Mouse (Mus musculus) layer of hippocampus, postnatal 25 days (tissue): Measurements from ENCODE around the gene Ficd. TPM values are rescaled to one million over a fixed set of nuclear protein-coding genes. Genes with fewer than 3 reads are reported as not detected.

Experiments
- DNase-seq, 2 experiments: peaks; one replicate each; pipeline ENCODE4 v3.0.0; 2022; ENCODE audit warnings: mixed read lengths in 2 of 2, low spot score in 1 of 2; ENCODE audit errors: extremely low spot score in 1 of 2
- total RNA-seq, 2 experiments: library from RNA; stranded (reverse); gene quantifications; 2 replicates each; pipeline ENCODE4 v1.2.3; 2021

Gene Ficd
- 10 to 100 TPM; 12.8 to 13.1 TPM for total RNA-seq

DNA sequence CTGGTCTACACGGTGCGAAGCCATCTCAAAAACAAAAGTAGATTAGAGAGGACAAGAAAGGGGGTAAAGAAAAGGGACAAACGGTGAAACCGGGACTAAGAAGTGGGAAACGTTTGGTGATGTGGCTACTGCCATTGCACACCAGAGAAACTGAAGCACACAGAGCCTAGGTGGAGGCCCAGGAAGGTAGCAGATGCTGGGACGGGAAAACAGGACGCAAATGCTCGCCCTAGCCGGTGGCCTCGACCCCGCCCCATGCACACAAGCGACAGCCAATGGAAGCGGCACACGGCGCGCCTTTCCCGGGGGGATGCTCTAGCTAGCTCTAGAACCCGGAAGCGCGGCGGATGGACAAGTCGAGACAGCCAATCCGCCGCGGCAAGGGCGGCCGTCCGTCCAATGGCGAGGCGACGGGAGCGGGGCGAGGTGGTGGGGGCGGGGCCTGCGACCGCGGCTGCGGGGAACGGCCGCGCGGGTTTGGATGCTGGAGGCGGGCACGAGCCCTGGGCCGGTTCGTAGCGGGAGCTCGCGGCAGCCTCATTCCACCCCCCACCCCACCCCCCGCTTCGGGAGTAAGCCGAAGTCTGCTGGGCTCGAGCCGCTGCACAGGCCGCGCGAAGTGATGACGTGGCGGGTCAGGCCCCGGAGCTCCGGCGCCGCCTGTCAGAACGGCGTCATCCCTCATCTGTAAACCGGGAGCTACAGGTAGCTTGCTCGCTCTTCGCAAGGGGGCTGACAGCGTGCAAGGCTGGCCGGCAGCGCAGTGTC lies at the start of gene Ficd:
Gene Ficd (plus strand): TSS at position 459 of the 768 bp plus-strand sequence.
- DNase-seq: peak; percentile 78 to 85

DNA sequence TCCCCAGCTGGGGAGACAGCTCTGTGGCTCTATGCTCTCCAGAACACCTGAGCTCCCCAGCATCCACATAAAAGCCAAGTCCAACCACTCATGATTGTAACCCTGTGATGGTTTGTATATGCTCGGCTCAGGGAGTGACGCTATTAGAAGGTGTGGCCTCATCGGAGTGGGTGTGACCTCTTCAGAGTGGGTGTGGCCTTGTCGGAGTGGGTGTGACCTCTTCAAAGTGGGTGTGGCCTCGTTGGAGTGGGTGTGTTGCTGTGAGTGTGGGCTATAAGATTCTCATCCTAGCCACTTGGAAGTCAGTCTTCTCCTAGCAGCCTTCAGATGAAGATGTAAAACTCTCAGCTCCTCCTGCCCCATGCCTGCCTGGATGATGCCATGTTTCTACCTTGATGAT lies 48.1 kb upstream of the Ficd start:
- no peak for DNase-seq

DNA sequence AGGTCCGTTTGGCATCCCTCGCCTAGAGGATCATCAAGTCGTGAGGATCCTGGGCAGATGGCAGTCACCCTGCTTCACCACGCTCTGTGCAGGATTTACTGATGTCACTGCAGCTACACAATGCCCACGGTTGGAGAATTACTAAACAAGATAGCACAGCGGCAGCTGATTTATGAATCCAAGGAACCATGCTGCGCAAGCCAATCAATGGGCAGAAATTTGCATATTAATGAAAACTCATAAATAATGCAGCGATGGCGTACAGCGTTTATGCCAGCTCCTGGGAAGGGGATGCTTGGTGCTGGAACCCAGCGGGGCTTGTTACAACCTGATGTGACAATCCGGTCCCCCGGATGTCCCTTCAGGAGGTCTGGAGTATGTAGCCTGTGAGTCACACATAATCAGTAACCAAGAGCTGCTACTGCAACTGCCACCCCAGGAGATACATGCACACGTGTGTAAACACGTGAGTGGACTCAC lies 45.5 kb upstream of the Ficd start:
- DNase-seq: peak in 1 of 2 experiments; percentile 8

DNA sequence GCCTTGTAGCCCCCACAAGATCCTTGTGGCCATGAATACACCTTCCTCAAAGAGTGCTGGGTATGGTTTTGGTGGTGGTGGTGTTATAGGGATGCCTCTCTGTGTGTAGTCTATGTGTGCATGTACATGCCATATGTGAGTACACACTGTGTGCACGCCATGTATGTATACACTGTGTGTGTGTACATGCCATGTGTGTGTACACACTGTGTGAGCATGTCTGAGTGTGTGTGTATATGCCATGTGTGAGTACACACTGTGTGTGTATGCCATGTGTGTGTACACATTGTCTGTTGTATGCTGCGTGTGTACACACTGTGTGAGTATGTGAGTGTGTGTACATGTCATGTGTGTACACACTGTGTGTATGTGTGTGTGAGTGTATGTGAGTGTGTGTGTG lies 44.7 kb upstream of the Ficd start:
- DNase-seq: no peak

DNA sequence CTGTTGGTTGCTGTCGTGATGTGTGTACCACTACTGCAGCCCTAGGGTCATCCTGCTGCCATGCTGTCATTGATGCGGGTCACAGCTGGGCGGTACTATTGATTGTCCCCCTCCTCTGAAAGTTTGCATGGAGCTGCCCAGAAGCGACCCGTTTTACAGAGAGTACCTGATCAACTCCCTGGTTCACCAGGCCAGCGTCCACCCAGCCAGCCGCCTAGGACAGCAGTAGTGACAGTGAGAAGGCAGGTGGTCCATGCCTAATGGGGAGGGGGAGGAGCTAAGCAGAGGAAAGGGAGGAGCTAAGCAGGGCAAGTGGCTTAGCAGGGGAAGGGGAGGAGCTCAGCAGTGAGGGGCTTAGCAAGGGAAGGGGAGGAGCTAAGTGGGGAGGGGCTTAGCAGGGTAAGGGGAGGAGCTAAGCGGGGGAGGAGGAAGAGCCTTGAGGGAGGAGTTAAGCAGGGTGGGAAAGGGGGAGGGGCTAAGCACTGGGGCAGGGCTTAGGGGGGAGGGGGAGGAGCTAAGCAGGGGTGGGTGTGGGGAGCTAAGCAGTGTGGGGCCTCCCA lies 42.3 kb upstream of the Ficd start:
- no peak for DNase-seq

DNA sequence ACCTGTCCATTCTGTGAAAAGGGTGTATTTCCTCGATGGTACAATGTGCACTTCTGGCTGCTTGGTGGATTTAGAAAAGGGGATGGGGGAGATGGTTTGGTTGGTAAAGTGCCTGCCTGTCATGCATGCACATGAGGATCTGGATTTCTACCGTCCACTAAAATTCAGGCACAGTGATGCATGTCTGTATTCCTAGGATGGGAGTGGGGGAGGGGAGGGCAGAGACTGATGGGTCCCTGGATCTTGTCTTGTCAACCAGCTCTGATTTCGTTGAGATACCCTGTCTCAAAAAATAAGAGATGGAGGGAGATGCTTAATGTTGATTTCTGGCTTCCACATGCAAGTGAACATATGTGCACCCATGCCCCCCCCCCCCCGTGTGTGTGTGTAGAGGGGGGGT lies 41.6 kb upstream of the Ficd start:
- DNase-seq: no peak

DNA sequence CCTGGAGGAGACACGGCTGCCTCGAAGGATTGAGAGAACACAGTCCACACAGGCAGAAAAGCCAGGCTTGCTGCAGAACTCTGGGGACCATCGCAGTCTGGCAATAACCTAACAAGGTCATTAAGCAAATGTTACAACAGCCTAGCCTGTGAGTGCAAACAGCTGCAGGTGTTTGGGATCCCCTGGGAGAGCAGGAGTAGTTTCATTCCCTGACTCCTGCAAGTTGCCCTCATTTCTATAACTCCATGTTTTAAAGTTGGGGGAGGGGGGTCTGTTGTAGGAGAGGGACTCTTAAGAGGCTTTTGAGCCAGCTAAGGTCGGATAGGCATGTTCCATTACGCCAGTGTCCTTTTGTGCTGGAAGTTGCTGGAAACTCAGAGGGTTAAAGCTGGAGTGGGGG lies 41.2 kb upstream of the Ficd start:
- no peak for DNase-seq

DNA sequence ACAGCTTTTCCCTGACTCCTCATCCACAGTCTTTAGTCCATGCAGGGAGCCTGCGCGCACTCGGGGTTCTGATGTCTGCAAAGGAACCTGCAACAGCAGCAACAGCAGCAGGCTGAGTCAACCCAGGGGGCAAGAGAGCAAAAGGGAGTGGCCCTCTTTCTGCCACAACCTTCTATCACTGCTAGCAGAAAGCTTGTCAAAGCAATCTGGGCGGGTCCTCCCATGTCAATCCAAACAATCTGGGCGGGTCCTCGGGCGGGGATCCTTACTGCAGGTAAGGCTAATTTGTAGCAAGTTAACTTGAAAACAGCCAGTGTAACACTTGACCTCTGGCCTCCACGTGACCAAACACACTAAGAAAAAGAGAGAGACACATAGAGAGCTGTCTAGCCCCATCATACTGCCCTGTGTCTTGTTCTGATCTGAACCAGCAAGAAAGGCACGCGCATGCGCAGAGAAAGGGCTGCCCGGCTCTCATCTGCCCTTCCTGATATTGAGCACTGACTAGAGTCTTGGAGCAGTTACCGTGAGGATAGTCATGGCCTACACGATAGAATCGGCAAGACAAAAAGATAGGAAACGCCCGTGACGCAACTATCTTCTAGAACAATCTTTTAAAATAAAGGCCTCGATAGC lies 35.1 kb upstream of the Ficd start:
- DNase-seq: no peak

DNA sequence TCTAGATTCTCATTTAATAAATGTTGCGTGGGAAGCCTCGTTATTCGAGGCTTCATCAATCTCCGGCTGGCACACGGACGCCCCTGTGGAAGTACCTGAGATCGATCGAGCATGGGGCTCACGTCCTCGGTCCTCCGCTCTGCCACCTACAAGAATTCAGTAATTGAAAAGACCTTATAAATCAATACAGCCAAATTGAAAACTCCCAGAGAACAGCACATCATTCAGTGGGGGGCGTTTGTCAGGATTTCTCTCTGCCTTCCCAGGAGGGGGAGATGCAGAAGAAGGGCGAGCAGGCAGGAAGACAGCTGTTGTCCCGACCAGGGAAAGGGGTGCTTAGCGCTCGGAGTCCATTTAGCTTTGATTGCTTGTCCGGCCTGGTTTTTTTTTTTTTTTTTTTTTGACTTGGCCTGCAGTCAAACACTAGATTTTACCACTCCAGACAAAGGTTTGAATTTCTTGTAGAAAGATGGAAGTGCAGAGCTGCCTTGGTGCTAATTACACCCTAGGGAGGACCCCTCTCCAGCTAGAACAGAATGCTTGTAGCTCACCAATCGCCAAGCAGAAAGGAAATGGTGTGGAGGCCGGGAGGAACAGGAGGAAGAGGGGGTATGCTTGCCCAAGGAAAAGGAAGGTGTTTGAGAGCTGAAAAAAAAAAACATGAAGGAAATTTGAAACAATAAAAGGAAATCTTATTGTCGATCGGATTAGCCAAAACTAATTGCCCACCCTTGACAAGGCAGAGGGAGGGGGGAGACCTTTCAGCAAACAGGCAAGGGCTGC lies 31.6 kb upstream of the Ficd start:
- no peak for DNase-seq

DNA sequence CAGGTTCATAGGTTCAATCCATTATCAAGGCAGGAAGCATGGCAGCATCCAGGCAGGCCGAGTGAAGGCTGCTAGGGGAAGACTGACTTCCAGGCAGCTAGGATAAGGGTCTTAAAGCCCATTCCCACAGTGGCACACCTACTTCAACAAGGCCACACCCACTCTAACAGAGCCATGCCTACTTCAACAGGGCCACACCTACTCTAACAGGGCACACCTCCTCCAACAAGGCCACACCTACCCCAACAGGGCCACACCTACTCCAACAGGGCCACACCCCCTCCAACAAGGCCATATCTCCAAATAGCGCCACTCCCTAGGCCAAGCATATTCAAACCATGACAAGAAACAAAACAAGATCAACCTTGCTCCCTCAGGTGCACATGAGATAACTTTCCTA lies 22.7 kb upstream of the Ficd start:
- no peak for DNase-seq

DNA sequence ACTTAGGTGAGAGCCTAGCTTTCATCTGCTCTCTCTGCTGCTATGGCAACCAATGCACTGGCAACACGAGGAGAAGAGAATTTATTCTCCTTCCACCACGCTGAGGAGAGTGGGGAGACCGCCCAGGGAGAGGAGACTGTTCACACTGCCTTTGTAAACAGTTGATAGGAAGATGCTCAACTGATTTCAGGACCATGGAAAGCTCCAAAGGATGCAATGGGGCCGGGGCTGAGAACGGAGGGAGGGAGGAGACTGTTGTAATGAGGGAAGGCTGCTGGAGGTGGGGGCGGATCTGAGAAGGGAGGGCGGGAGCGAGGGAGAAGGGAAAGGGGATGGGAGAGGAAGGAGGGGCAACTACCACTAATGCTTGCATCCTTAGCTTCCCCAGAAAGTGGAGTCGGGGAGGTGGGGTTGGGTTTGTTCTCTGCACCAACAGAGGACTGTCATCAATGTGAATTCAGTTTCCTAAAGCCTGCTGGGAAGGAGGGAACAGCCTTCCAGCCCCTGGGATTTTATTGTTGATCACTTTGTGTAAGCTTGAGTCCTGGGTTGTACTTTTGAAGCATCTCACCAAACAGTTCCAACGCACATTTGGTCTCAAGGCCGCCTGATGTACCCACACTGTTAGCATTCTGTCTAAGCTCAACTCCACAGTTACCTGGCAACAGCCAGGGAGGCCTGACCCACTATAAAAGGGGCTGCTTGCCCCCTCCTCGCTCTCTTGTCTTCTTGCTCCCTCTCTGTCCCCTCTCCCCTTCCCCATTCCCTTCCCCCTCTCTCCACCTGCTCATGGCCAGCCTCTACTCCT lies 18.8 kb upstream of the Ficd start:
- DNase-seq: no peak

DNA sequence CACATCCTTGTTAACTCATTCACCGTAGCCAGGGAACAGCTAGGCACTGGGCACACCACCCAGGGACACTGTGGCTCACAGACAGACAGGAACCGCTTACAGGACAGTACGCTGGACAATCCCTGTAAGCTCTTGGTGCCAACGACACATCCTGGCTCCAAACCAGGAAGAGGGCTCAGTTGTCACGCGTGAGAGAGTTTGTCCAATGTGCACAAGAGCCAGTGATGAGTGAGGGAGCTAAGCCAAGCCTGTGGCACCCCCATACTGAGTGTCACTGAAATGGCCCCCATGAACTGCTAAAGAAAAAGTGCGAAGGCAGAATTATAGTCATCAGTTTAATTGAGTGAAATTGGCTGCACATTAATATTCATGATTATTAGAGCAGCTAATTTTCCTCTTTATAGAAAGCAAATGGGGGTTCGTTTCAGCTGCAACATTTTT lies 16.4 kb upstream of the Ficd start:
- no peak for DNase-seq

DNA sequence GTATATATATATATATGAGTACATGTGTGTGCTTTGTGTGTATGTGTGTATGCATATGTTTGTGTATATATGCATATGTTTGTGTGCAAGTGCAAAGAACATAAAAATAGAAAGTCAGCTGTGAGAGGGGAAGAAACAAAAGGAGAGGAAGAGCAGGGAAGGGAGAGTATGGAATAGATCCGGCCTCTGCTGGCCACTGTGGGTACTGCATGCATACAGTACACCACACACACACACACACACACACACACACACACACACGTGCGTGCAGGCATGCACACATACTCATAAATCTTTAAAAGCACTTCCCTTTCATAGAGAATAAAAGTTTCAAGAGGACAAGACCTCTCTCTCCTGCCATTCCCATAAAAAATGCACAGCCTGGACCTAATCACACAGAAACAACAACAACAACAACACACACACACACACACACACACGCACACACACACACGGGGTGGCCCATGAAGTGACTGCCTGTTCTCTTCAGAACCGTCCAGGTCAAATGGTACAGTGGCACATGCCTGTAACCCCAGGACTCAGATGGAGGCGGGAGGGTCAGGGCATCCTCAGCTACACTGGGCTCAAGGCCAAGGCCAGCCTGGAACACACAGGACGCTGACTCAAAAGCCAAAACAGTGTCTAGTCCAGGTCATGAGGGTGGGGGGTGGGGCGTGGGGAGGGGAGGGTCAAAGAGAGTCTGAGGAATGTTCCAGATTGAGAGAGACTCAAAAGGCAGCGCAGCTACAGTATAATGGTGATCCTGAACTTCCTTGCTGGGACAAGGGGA lies 13.2 kb upstream of the Ficd start:
- DNase-seq: no peak

DNA sequence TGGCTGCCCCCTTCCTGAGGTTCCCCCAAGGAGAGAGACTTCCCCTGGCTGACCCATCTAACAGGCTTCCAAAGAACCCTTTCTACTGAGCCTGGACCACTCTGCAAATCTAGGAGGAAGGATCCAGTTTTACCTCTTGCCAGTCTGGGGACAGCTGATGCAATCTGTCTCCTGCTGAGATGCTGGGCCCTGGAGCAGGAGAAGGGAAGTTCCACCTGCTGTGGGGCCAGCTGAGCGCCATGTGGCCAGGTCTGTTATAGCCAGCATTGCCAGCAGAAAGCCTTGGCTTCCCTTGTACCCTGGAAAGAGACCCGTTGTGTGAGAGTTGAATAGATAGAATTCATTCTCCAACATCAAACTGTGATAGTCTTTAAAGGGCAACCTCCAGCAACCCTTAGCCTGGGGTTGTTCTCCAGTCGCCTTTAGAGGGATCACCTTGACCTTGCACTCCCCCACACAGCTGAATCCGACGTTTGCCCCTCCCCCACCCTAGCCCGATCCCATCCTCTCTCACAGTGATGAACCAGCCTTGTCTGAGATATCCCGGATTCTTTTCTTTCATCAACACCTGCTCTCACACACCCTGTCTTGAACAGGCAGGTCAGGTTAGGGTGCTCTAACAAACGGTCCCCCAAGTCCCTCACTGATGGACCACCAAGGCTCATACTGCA lies 11.9 kb upstream of the Ficd start:
- DNase-seq: no peak

DNA sequence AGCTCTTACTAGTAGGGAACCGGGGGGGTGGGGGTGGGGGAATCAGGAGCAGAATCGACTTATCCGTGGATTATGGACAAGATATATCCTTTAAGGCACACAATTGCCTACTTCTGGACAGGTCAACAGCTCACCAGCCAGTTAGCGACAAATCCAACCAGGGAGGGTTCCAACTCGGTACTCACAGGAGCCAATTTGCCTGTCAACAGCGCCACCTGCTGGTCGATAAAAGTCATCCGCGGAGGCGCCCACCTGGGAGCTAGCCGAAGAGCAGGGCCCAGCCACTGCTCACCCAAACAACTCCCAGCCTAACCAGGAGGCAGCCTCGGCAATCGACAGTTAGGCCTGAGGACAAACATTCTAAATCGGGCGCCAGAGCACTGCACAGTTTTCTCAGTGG lies 11.2 kb upstream of the Ficd start, which contains the start of gene 1700069L16Rik:
Gene 1700069L16Rik (minus strand): TSS at position 327 of the 400 bp plus-strand sequence.
- peak; percentile 83 to 97 for DNase-seq

DNA sequence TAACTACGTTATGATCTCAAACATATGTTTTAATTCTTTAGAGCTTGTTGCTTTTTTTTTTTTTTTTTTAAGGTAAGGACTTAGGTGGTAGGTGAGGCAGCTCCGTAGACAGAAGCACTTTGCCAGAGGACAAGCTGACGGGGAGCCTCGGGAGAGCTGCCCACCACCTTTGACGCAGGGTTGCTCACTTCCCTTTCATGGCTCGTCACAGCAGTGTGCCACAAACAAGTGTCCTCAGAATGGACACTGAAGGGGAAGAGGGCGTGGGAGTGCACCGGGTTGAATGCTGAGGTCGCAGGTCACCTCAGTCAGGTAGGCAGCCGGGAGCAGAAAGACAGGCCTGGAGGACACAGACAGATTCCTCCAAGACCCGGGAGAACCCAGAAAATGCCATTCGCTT lies 10.2 kb upstream of the Ficd start:
- no peak for DNase-seq

DNA sequence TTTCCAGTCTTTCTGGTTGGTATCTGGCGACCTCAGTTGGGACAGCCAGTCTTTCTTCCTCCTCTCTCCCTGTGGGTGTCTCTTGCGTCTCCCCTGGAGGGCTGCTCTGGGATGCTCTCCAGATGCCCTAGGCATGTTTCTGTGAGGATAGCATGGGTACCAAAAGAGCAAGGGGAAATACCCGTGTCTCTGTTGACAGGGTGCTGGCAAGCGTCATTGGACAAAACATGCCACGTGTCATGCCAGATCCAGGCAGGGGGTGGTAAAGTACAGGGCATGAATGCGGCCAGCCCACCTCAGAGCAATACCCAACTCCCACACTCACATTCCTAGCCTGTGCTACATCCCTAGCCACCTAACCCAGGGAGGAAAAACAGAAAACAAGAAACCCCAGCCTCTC lies 9.0 kb upstream of the Ficd start:
- no peak for DNase-seq

DNA sequence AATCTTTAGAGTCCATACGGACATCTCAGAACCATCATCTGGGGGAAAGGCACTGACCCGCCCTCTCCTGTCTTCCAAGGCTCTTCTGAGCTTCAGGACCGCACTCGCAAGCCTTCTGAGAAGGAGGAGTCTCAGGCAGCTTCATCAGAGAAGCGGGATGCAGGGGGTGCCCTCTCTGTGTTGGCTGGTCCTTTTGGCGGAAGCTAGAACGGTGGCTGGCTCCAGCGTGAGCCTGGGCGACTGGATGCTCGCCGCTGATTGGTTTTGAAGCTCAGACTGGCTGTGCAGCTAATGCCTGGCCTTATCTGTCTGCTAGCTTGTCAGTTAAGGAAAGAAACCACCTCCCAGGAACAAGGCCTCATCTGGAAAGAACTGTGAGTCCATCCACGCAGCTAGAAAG lies 8.4 kb upstream of the Ficd start:
- DNase-seq: no peak

DNA sequence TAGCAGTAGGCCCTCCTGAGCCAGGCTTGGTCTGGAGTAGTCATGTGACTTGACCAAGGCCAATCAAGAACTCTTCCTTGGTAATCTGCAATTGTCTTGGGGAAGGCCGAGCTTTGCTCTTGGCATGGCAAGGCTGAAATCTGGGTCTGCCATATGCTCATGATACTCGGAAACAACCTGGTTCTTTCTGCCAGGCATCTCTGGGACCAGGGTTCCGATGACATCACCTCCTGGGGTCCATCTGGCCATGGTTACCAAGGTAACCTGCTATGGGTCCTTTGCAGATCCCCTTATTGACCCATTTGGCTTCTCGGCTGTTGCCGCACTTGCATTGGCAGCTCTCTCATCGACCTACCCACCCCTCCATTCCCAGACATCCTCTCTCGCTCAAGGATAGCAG lies 7.6 kb upstream of the Ficd start:
- no peak for DNase-seq
